Mouse (Mus musculus): Measurements from ENCODE around the gene Gsk3b.
"Not testable (repeated sequence)": the region's sequence is repeated elsewhere in the genome, so short reads cannot be mapped to it uniquely, and the experiment has no call there.

Gsk3b gene

DNA sequence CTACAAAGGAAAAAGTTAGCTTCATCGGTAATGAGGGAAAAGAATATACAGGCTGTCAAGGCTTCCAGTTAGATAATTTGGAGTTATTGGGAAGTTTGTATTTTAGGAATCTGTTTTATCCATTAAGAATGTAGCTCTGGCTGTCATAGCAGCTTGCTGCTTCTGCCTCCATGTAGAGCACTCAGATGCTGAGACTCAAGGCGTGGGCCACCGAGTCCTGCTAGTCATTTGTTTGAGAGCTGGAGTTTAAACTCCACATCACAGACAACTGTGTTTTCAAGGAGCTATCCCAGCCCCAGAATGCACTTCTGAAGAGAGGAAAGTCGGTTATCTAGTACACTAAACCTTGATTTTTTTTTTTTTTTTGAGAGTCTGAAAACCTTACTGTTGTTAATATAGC, 101.2 kb downstream of the Gsk3b start:
- no peak for DNase-seq (ENCODE audit: low spot score in 2 of 2)

DNA sequence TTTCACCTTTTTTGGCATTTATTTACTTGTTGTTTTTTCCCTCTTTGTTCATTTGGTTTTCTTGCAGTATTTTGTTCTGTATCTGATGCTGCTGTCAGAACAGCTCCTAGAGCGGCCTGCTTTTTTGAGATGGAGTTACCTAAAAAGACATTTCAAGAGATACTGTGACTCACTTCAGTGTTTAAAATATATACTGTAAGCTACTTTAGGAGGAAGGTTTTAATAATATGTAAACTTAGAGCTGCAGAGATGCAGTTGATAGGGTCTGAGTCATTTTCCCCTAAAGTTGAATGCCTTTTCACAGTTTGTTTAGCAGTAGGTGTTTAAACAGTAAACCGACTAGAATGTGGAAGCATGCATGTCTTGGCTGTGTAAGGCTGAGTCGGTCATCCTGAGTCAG, 101.7 kb downstream of the Gsk3b start:
- no peak for DNase-seq (ENCODE audit: low spot score in 2 of 2)

DNA sequence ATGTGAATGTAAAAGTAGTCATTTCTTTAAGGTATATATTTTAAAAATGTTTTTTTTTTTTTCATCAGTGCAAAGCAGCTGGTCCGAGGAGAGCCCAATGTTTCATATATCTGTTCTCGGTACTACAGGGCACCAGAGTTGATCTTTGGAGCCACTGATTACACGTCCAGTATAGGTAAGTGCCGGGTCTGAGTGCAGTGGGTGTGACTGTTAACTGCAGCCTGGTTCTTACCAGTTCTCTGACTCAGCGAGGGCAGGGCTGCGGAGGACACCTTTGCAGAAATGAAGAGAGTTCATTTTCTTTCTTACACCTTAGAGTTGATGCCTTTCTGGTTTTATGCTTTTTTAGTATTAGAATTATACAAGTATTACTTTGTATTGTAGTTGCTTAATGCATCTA, 102.7 kb downstream of the Gsk3b start:
- no peak for DNase-seq (ENCODE audit: low spot score in 2 of 2)

DNA sequence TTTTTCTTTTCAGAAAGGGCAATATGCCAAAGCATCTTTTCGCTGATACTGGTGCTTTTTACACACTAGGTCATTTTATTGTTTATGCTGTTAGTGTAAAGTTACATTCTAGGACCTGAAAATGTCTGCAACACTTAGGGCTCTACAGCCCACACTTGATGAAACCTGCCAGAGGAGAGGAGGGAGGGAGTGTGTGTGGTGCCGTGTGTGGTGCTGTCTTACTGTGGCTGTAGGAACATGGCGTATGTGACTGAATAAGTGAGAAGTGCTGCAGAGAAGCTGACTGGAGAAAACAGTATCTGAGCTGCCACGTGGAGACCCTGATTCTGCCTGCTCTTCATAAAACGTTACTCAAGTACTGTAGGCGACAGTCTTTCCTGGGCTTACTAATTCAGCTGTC, 103.8 kb downstream of the Gsk3b start:
- DNase-seq (ENCODE audit: low spot score in 2 of 2): no peak

DNA sequence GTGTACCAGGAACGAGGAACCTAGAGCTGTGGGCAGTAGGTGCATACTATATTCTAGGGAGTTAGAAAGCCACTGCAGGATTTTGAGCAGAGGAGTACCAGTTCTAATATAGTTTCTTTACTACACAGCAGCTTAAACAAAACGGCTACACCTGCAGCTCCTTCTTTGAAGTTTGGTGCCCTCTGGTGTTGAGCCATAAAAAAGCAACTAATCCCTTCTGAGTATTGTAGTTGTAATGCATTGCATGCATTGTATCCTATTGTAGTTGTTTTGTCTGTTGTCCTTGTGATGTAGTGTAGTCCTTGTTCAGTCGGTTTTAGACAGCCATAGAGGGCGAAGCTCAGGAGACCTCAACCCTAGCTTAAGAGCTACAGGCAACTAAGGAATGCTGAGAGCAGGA, 108.5 kb downstream of the Gsk3b start:
- peak; percentile 37 to 49 for DNase-seq (ENCODE audit: low spot score in 2 of 2)

DNA sequence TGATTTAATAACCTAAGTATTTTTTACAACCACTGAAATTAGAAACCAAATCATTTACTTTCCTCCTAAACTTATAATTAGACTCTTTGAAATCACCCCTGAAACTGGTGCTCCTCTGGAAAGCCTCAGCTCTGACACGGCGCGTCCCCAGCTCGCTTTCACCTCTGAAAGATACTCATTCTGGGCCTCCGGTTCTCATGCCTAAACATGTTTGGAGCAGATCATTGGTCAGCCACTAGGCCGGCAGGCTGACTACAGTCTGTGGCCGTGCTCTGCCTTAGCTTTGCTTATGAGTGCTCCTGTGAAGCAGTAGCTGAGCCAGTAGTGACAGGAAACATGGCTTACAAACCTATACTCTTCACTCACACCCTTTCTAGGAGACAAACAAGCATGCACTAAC, 116.5 kb downstream of the Gsk3b start:
- peak; percentile 8 to 46 for DNase-seq (ENCODE audit: low spot score in 2 of 2)

DNA sequence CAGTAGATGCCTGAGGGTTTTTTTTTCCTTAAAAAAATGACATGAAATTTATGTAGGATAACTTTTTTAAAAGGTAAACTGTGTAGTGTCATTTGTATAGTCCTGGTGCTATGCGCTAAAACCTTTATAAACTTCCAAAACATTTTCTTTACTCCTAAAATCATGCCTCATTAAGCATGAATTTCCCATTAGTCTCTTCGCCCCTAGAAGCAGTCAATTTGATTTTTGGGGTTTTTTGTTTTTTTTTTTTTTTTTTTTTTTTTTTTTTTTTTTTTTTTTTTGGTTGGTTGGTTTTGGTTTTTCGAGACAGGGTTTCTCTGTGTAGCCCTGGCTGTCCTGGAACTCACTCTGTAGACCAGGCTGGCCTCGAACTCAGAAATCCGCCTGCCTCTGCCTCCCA, 133.7 kb downstream of the Gsk3b start:
- DNase-seq (ENCODE audit: low spot score in 2 of 2): not testable (repeated sequence)

DNA sequence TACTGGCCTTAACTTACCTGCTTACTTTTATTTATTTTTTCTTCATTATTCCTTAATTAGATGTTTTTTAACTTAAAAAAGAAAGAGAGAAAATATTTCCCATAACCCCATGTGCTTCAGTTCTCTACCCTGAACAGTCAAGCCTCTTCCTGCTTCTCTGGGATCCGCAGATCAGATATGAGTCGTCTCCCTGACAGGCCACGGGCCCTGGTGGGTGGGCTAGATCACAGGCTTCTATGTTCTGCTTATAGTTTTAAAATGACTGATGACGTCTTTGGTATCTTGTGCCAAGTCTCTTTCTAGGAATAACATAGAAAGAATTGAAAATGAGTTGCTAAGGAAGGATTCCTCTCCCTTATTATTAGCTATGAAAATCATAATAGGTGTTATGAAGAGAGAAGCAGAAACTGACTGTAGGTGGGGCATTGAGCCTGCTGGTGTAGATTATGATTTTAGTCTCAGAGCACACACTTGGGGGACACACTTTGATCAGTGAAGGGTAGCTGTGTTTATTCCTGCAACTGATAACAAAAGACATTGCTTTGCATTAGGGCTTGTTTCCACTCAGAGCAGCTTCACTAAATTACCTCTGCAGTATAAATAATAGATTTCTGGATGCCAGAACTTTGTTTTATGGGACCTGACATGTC, 148.3 kb downstream of the Gsk3b start:
- DNase-seq (ENCODE audit: low spot score in 2 of 2): no peak

DNA sequence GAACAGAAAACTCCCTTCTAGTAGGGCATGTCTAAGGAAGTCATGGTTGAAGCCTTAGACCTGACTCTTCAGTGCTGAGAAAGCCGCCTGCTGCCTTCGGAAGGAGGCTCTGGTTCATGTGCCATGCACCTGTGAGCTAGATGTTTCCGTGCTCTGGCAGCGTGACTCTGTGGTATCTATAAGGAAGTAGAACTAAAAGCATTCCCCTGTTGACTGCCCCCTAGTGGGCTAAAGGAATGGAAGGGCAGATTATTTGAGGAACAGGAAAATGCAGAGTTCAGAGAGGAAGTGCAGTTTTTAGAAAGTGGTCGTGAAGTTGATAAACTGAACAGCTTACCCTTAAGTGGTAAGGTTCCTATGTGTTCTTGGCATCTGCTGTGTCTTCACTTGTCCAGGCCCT, 150.9 kb downstream of the Gsk3b start:
- DNase-seq (ENCODE audit: low spot score in 2 of 2): peak in 1 of 2 experiments; percentile 25

DNA sequence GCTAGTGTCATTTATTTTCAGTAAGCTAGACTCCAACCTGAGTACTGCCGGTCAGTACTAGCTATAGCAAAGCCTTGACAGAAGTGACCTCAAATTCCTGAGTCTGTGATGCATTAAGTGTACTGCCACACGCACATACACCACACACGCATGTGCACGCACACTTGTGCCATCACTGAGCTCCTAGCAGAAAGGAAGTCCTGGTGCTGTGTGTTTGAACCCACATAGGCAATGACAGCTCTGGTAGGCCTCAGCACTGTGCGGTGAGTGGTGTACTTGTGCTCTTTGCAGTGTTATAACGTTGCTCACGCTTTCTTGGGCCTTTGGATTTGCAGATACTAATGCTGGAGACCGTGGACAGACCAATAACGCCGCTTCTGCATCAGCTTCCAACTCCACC, 151.4 kb downstream of the Gsk3b start:
- DNase-seq (ENCODE audit: low spot score in 2 of 2): no peak

DNA sequence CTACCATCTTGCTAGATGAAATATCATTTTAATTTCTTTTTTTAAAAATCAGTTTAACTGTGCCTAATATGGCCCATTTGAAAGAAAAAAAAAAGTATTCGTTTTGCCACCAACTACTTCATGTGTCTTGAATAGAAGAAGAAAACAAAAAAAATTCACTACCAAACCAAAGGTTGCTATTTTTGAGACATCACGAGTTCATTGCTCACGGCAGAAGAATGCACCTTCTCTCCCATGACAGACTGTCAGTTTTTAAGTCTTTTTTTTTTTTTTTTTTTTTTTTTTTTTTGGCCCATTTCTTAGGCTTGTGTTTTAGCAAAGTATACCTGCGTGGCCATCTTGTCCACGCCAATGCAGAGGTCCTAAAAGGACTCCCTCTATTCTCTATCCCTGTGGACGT, 155.3 kb downstream of the Gsk3b start:
- no peak for DNase-seq (ENCODE audit: low spot score in 2 of 2)

DNA sequence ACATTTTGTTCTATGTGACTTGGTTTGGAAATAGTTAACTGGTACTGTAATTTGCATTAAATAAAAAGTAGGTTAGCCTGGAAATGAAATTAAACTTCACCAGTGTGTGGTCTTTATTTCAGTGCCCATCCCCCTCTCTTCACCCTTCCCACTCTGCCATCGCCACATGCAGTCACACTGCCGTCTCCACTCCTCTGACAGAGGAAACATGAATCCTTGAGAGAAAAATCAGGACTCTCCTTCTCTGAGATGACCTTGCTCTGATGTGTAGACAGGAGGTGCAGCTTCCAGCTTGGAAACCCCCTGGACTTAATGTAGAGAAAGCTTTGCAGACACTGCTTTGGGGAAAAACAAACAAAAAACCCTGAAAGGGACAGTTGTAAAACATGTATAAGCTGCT, 156.6 kb downstream of the Gsk3b start:
- DNase-seq (ENCODE audit: low spot score in 2 of 2): no peak

DNA sequence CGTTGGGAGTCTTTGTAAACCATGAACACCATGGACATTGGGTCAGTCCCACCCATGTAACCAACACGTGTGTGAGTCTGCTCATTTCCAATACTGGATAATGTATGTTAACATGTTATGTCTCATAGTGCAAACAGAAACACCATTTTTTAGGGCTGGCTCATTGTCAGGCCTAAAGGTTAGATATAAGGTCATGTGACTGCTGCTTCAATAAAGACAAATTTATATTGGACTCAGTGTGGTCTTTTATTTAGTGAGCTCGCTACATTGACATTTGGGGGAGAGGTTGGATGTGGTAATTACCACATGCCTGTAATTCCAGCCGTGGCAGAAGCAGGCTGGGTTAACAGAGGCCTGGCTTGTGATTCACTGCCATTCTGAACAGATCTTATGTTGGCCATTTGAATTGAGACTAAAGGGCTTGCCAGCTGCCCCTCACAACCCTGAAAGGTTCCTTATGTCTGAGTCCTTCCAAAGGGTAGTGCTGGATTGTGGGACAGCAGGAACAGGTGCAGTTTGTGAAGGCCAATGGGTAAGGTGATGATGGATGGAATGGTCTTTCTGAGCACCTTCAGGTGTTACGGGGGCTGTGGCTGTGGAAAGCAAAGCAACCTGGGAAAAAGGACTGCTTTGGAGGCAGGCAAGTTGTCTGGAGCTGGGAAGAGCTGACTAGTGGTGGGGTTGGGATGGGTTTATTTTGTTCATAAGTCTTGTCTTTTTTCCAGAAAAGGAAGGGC, 157.2 kb downstream of the Gsk3b start:
- DNase-seq (ENCODE audit: low spot score in 2 of 2): no peak

DNA sequence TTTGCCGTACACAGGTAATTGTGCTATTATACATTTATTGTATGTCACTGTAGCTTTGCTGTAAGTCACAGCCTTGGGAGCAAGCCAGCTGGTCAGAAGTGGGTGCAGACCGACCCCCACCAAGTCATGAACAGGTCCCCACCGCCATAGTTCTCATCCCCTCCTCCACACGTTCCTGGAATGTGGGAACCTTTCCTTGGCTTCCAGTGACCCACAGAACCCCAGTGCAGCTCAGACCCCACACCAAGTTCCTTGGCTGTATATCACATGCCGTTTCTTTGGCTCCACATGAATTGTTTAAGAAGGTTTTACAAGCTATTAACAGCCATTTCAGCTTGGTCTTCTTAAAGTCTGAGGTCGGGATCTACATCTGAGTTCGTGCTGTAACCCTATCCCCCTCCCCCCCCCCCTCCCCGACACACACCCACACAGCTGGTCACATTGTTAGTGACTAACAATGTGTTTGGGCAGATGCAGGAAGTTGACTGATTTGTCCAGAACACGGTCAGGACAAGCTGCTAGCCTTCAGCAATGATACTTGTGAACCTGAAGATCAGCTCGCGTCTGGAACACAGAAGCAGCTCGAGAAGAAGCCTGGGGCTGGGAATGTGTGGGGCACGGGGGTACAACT, 159.6 kb downstream of the Gsk3b start:
- no peak for DNase-seq (ENCODE audit: low spot score in 2 of 2)

DNA sequence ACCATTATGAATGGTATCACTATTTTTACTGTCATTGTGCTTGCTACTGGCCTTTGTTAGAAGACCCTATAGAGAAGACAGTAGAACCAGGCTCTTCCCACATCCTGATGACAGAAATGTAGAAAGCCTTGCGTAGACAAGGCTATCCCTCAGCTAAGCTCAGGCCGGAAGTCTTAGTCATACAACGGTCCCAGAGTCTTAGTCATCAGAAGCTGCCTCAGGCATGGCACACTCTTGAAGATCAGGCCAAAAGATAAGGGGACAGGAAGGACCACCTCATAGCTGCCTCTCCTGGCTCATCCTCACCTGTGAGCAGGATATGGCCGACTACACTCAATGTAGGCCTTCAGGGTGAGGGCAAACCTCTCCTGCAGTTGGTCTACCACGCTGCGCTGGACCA, 161.7 kb downstream of the Gsk3b start:
- no peak for DNase-seq (ENCODE audit: low spot score in 2 of 2)

DNA sequence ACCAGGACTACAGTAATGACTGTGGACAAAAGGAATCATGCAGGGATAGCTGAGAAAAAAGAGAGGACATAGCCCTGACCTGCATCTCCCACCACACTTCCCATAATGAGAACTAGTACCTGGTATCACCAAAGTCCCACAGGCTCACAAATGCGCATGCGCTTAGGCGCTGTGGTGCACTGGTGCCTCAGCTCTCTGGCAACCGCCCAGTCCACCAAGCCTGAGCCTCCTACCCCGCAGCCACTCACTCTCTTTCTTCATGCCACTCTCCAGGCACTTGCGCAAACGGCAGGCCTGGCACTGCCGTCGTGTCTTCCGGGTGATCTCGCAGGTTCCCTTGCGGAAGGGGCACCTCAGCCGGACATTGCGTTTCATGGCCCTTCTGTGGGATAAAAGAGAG, 165.2 kb downstream of the Gsk3b start:
- DNase-seq (ENCODE audit: low spot score in 2 of 2): peak in 1 of 2 experiments; percentile 12

DNA sequence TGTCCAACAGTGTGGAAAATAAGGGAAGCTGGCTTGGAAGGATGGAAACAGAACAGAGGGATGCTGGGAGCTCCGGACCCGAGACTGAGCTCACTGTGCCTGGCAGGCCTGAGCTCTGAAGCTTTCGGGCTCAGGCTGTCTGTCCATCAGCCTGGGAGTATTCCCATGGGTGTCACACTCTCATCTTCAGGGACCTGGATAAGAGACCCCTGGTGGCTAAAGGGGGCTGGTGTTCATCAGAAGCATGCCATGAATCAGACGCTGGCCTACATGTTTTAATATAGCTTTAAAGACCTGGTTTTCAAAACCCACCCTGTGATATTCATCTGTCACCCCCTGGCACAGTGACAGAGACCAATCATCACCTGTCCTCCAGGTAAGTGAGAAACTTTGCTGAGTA, 166.3 kb downstream of the Gsk3b start:
- DNase-seq (ENCODE audit: low spot score in 2 of 2): no peak

DNA sequence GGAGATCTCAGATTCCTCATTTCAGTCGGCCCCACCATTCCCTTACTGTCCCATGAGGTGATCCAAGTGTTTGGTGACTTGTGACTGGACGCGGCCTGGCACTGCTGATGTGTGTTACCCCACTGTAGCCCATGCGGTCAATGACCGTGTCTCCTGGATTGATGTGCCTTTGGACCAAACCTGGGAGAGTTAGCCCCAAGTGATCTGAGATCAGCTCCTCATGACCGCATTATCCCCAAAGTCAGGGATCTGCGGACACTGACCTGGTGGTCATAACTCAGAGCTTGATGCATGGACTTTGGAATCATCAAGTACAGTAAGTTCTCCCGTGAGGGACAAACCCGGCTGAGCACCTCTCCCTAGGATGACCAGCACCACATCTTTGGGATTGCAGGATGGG, 167.1 kb downstream of the Gsk3b start:
- DNase-seq (ENCODE audit: low spot score in 2 of 2): no peak

DNA sequence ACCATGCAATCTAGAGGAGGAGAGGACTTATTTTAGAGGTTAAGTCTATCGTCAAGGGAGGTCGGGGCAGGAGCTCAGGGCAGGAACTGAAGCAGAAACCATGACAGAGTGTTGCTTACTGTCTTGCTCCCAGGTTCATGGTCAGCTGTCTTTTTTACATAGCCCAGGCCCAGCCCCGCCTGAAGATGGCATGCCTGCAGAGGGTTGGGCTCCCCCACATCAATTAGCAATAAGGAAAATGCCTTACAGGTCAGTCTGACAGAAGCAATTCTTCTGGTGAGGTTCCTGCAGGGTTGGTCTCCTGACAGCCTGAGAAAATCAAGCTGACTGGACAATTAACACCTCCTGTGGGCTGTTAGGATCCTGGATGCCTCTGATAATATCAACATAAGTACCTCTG, 182.8 kb downstream of the Gsk3b start:
- no peak for DNase-seq (ENCODE audit: low spot score in 2 of 2)

DNA sequence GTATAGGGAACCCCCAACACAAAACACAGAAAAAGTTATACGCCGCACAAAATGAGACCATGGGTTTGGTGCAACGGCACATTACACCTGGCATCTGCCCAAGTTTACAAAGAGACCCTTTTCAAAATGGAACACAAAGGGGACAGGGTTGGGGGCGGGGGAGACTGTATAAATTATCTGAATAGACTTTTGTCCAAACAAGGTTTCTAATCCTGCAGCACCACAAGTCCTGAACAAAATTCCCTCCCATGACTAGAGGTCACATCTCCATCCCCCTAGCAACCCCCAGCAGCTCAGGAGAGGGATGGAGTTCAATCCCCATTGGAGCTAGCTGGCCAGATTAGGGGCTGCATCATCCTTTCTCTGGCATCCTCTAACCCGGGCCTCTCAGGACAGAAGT, 183.7 kb downstream of the Gsk3b start:
- no peak for DNase-seq (ENCODE audit: low spot score in 2 of 2)

DNA sequence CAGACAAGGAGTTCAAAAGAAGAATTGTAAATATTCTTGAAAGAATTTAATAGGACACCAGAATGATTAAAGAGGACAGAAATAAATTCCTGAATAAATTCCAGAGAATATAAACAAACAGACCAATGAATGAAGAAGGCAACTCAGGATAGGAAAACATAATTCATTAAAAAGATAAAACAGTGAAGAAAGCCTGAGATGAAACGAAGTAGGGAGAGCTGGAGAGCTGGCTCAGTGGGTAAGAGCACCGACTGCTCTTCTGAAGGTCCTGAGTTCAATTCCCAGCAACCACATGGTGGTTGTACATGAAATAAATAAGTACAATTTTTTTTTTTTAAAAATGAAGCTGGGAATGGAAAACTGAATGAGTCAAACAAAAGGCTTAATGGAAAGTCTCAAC, 185.9 kb downstream of the Gsk3b start:
- no peak for DNase-seq (ENCODE audit: low spot score in 2 of 2)

DNA sequence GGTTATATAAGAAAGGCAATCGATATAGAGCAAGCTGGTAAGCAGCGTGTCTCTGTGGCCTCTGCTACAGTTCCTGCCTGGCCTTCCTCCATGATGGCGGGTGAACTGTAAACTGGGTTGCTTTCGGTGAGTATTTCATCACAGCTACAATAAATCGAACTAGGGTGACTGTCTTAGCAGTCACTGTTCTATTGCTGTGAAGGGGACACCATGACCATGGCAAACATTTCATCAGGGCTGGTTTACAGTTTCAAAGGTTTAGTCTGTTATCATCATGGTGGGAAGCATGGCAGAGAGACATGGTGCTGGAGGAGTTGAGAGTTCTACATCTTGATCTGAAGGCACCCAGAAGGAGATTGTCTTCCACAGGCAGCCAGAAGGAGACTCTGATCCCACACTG, 191.0 kb downstream of the Gsk3b start:
- DNase-seq (ENCODE audit: low spot score in 2 of 2): no peak

DNA sequence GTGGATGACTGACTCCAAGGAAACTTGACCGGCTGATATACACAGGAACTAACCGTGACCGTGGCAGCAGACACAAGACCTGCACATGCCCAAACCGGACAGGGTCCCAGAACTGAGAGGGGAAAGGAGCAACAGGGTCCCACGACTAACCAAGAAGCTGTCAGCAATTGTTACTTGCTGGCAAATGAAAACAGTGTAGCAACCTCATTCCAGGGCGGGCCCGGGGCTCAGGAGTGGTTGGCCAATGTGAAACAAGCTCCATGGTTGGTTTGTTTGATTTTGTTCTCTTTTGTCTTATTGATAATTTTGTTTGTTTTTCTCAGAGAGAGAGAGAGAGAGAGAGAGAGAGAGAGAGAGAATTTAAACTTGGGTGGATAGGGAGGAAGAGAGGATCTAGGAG, 192.2 kb downstream of the Gsk3b start:
- DNase-seq (ENCODE audit: low spot score in 2 of 2): no peak
